Mouse (Mus musculus) midbrain, embryonic 13.5 days (tissue): ENCODE results near the gene Gm20503. TPM values are rescaled to one million over a fixed set of nuclear protein-coding genes. Genes with fewer than 3 reads are reported as not detected.

Source experiments
- ATAC-seq: fragments of 200-750 bp; cut with Nextera tagmentation; 2 replicates; pipeline ENCODE4 v1.8.0; 2017; ENCODE audit warnings: mild to moderate bottlenecking, moderate TSS enrichment, moderate library complexity
- H3K27ac ChIP-seq: fragments of 300-500 bp; sonication (generic); 2 replicates; pipeline ENCODE4 v1.5.1; 2015; ENCODE audit warnings: inconsistent platforms, mild to moderate bottlenecking, moderate library complexity
- H3K27me3 ChIP-seq: fragments of 300-500 bp; sonication (generic); 2 replicates; pipeline ENCODE4 v1.6.1; 2015; ENCODE audit warnings: mild to moderate bottlenecking, inconsistent platforms
- H3K36me3 ChIP-seq: fragments of 300-500 bp; sonication (generic); 2 replicates; pipeline ENCODE4 v1.6.1; 2015; ENCODE audit warnings: mild to moderate bottlenecking, inconsistent platforms
- H3K4me1 ChIP-seq: fragments of 300-500 bp; sonication (generic); replicated peaks from 2 replicates; pipeline ENCODE4 v1.6.1; 2015; ENCODE audit warnings: inconsistent platforms
- H3K4me2 ChIP-seq: fragments of 300-500 bp; sonication (generic); replicated peaks from 2 replicates; pipeline ENCODE4 v1.6.1; 2015; ENCODE audit warnings: moderate library complexity, mild to moderate bottlenecking, inconsistent platforms
- H3K4me3 ChIP-seq: fragments of 300-500 bp; sonication (generic); replicated peaks from 2 replicates; pipeline ENCODE4 v1.5.1; 2015; ENCODE audit warnings: mild to moderate bottlenecking, inconsistent platforms
- H3K9ac ChIP-seq: fragments of 300-500 bp; sonication (generic); replicated peaks from 2 replicates; pipeline ENCODE4 v1.6.1; 2015; ENCODE audit warnings: mild to moderate bottlenecking, inconsistent platforms
- H3K9me3 ChIP-seq: fragments of 300-500 bp; sonication (generic); 2 replicates; pipeline ENCODE4 v1.6.1; 2016; ENCODE audit warnings: mild to moderate bottlenecking, inconsistent platforms
- WGBS: fragments of 180-500 bp; shearing (Covaris S2); methylation state at CpG from one replicate; pipeline ENCODE4 v1.1.7; 2015; 5-methylcytosine and 5-hydroxymethylcytosine counted together
- polyA plus RNA-seq: library from polyadenylated mRNA; unstranded; fragments of >200 nt; fragmentation: Nextera tagmentation; extraction: Ambion mirVana; gene quantifications from 2 replicates; pipeline ENCODE4 v1.2.1, GENCODE M21; 2015

The Gm20503 gene
- polyA plus RNA-seq, 1 experiment from 2014 or later: 9.5 TPM

GRCm38 (mm10) chr4:59009186-59009585, 6.2 kb downstream of the Gm20503 start:
- no peak overlapping the region for H3K4me2 ChIP-seq
- H3K9me3 ChIP-seq: no peaks in the 10 kb centered on the region
- H3K4me3 ChIP-seq: no peak overlapping the region
- no peak for ATAC-seq
- H3K36me3 ChIP-seq: no peaks in the 10 kb centered on the region
- H3K27ac ChIP-seq: no peak overlapping the region
- whole genome bisulfite sequencing: 92% methylated on average over 7 of the region's 7 CpGs
- H3K4me1 ChIP-seq: peaks cover 16% of the 10 kb centered on the region
- no peak overlapping the region for H3K9ac ChIP-seq
- no peaks in the 10 kb centered on the region; the same call in 1 of the 2 replicates for H3K27me3 ChIP-seq

- 74% methylated on average over 4 of the region's 4 CpGs for WGBS
- no peak overlapping the region for H3K4me2 ChIP-seq
- H3K27ac ChIP-seq: no peak overlapping the region
- H3K36me3 ChIP-seq: no peaks in the 10 kb centered on the region
- H3K9me3 ChIP-seq: no peaks in the 10 kb centered on the region
- peaks cover 10% of the 10 kb centered on the region for H3K4me1 ChIP-seq
- H3K4me3 ChIP-seq: no peak overlapping the region
- no peaks in the 10 kb centered on the region; the same call in 1 of the 2 replicates for H3K27me3 ChIP-seq
- H3K9ac ChIP-seq: no peak overlapping the region
- no peak for ATAC-seq
Observed at GRCm38 (mm10) chr4:59009696-59010095, 6.7 kb downstream of the Gm20503 start.

GRCm38 (mm10) chr4:59011446-59011845, 8.4 kb downstream of the Gm20503 start:
- Histone ChIP-seq H3K27ac (no peak overlapping the region), H3K4me1 (peaks cover 5% of the 10 kb centered on the region; the same call in 1 of the 2 replicates), H3K27me3 (no peaks in the 10 kb centered on the region), H3K36me3 (no peaks in the 10 kb centered on the region), H3K4me3 (no peak overlapping the region), H3K4me2 (no peak overlapping the region), H3K9ac (no peak overlapping the region), H3K9me3 (no peaks in the 10 kb centered on the region)
- ATAC-seq: no peak
- 88% methylated on average over 3 of the region's 3 CpGs for WGBS

GRCm38 (mm10) chr4:59015181-59015580, 12.2 kb downstream of the Gm20503 start:
- Histone ChIP-seq H3K36me3 (peaks cover 13% of the 10 kb centered on the region), H3K9ac (no peak overlapping the region), H3K4me2 (no peak overlapping the region), H3K9me3 (no peaks in the 10 kb centered on the region), H3K4me1 (no peaks in the 10 kb centered on the region; the same call in 1 of the 2 replicates), H3K27me3 (no peaks in the 10 kb centered on the region), H3K27ac (no peak overlapping the region), H3K4me3 (no peak overlapping the region)
- ATAC-seq: no peak
- 96% methylated on average over 3 of the region's 3 CpGs for WGBS

- no peaks in the 10 kb centered on the region; the same call in 1 of the 2 replicates for H3K4me1 ChIP-seq
- H3K9me3 ChIP-seq: no peaks in the 10 kb centered on the region
- H3K27me3 ChIP-seq: no peaks in the 10 kb centered on the region
- 86% methylated on average over 2 of the region's 2 CpGs for WGBS
- no peak overlapping the region for H3K4me3 ChIP-seq
- no peak overlapping the region for H3K27ac ChIP-seq
- peaks cover 23% of the 10 kb centered on the region for H3K36me3 ChIP-seq
- H3K4me2 ChIP-seq: no peak overlapping the region
- ATAC-seq: no peak
- H3K9ac ChIP-seq: no peak overlapping the region
Observed at GRCm38 (mm10) chr4:59016922-59017321, 13.9 kb downstream of the Gm20503 start.

GRCm38 (mm10) chr4:59034325-59034917, 31.4 kb downstream of the Gm20503 start:
- WGBS: 78% methylated on average over 10 of the region's 10 CpGs
- Histone ChIP-seq H3K4me3 (peak overlapping the region; percentile 74), H3K4me1 (peaks cover 11% of the 10 kb centered on the region; the same call in 1 of the 2 replicates), H3K9ac (peak overlapping the region; percentile 90), H3K36me3 (peaks cover under 1% of the 10 kb centered on the region; the same call in 1 of the 2 replicates), H3K27me3 (no peaks in the 10 kb centered on the region), H3K27ac (peak overlapping the region; percentile 95), H3K9me3 (no peaks in the 10 kb centered on the region; the same call in 1 of the 2 replicates), H3K4me2 (peak overlapping the region; percentile 63)
- peak; percentile 49 for ATAC-seq

GRCm38 (mm10) chr4:59034918-59035785, 32.1 kb downstream of the Gm20503 start, which contains the start of gene Gng10:
Gng10 (plus strand) TSS chr4:59035088.
- Histone ChIP-seq H3K27me3 (no peaks in the 10 kb centered on the region), H3K9me3 (no peaks in the 10 kb centered on the region; the same call in 1 of the 2 replicates), H3K4me2 (peak within 1 kb of the TSS; percentile 63), H3K9ac (peak within 1 kb of the TSS; percentile 90), H3K27ac (peak within 1 kb of the TSS; percentile 95), H3K4me3 (peak within 1 kb of the TSS; percentile 74), H3K4me1 (peaks cover 11% of the 10 kb centered on the region; the same call in 1 of the 2 replicates), H3K36me3 (peaks cover 7% of the 10 kb centered on the region)
- ATAC-seq: peak; percentile 89
- WGBS: 5% methylated on average over 71 of the region's 76 CpGs

- WGBS: 60% methylated on average over 18 of the region's 18 CpGs
- H3K27me3 ChIP-seq: no peaks in the 10 kb centered on the region
- H3K4me3 ChIP-seq: peak overlapping the region; percentile 74
- peak overlapping the region; percentile 63 for H3K4me2 ChIP-seq
- peak; percentile 50 for ATAC-seq
- H3K4me1 ChIP-seq: peaks cover 11% of the 10 kb centered on the region; the same call in 1 of the 2 replicates
- H3K27ac ChIP-seq: peak overlapping the region; percentile 95
- H3K9ac ChIP-seq: peak overlapping the region; percentile 90
- H3K36me3 ChIP-seq: peaks cover 13% of the 10 kb centered on the region
- H3K9me3 ChIP-seq: no peaks in the 10 kb centered on the region; the same call in 1 of the 2 replicates
Observed at GRCm38 (mm10) chr4:59035786-59036350, 32.9 kb downstream of the Gm20503 start.

GRCm38 (mm10) chr4:59036490-59037127, 33.6 kb downstream of the Gm20503 start:
- Histone ChIP-seq H3K4me1 (peaks cover 11% of the 10 kb centered on the region; the same call in 1 of the 2 replicates), H3K36me3 (peaks cover 13% of the 10 kb centered on the region), H3K9me3 (no peaks in the 10 kb centered on the region; the same call in 1 of the 2 replicates), H3K4me3 (no peak overlapping the region; the same call in 1 of the 2 replicates), H3K9ac (no peak overlapping the region), H3K27ac (no peak overlapping the region), H3K4me2 (peak overlapping the region; percentile 63; the same call in 1 of the 2 replicates), H3K27me3 (no peaks in the 10 kb centered on the region)
- WGBS: 50% methylated on average over 13 of the region's 13 CpGs
- ATAC-seq: no peak

- WGBS: 73% methylated on average over 3 of the region's 3 CpGs
- ATAC-seq: no peak
Observed at GRCm38 (mm10) chr4:59037525-59037924, 34.5 kb downstream of the Gm20503 start.

More at GRCm38 (mm10) chr4:59037525-59037924, 34.5 kb downstream of the Gm20503 start:
- Histone ChIP-seq H3K36me3 (peaks cover 19% of the 10 kb centered on the region), H3K27ac (no peak overlapping the region), H3K4me2 (no peak overlapping the region), H3K9ac (no peak overlapping the region), H3K27me3 (no peaks in the 10 kb centered on the region), H3K4me1 (peaks cover 11% of the 10 kb centered on the region; the same call in 1 of the 2 replicates), H3K9me3 (no peaks in the 10 kb centered on the region; the same call in 1 of the 2 replicates), H3K4me3 (no peak overlapping the region)
